Mouse (Mus musculus) heart, embryonic 14.5 days (tissue): ENCODE data around the gene Eif3f. TPM values are rescaled to one million over a fixed set of nuclear protein-coding genes. Genes with fewer than 3 reads are reported as not detected.
A peak's percentile ranks its signal among the peaks of the same experiment; 100 is the strongest.

Experiments
- ATAC-seq: fragments of 200-750 bp; cut with Nextera tagmentation; 2 replicates; pipeline ENCODE4 v1.8.0; 2017; ENCODE audit warnings: low read depth, moderate TSS enrichment; ENCODE audit not compliant: insufficient number of reproducible peaks, insufficient read depth, low FRiP score
- H3K27ac ChIP-seq, 2 experiments: fragments of 200-500 bp in 1 of 2; fragments of 300-500 bp in 1 of 2; sonication (generic) in 1 of 2; replicated peaks in 1 of 2; 2 replicates each; pipeline ENCODE4 v1.5.1; 2012 to 2014; ENCODE audit warnings: low read depth in 2 of 2, low read length in 2 of 2, control low read depth in 1 of 2, mild to moderate bottlenecking in 1 of 2, mixed read lengths in 1 of 2; ENCODE audit not compliant: control insufficient read depth in 1 of 2, insufficient read depth in 1 of 2
- H3K27me3 ChIP-seq: fragments of 300-500 bp; sonication (generic); 2 replicates; pipeline ENCODE4 v1.6.1; 2014; ENCODE audit warnings: mild to moderate bottlenecking, low read length, control low read depth; ENCODE audit not compliant: control insufficient read depth, insufficient read depth
- H3K36me3 ChIP-seq: fragments of 300-500 bp; sonication (generic); 2 replicates; pipeline ENCODE4 v1.6.1; 2014; ENCODE audit warnings: mild to moderate bottlenecking, control low read depth, low read length, mixed read lengths; ENCODE audit not compliant: control insufficient read depth, insufficient read depth
- H3K4me1 ChIP-seq, 2 experiments: fragments of 200-500 bp in 1 of 2; fragments of 300-500 bp in 1 of 2; sonication (generic) in 1 of 2; 2 replicates each; pipeline ENCODE4 v1.6.1; 2012 to 2014; ENCODE audit warnings: low read length in 2 of 2, control low read depth in 1 of 2, mixed read lengths in 1 of 2; ENCODE audit not compliant: control insufficient read depth in 2 of 2, insufficient read depth in 2 of 2
- H3K4me2 ChIP-seq: fragments of 300-500 bp; sonication (generic); 2 replicates; pipeline ENCODE4 v1.6.1; 2014; ENCODE audit warnings: mild to moderate bottlenecking, low read length
- H3K4me3 ChIP-seq, 2 experiments: fragments of 200-500 bp in 1 of 2; fragments of 300-500 bp in 1 of 2; sonication (generic) in 1 of 2; 2 replicates each; pipeline ENCODE4 v1.5.1; 2012 to 2014; ENCODE audit warnings: low read length in 2 of 2, mild to moderate bottlenecking in 2 of 2, control low read depth in 1 of 2, low read depth in 1 of 2, moderate library complexity in 1 of 2; ENCODE audit not compliant: control insufficient read depth in 1 of 2, insufficient read depth in 1 of 2
- H3K9ac ChIP-seq: fragments of 300-500 bp; sonication (generic); 2 replicates; pipeline ENCODE4 v1.6.1; 2014; ENCODE audit warnings: mild to moderate bottlenecking, low read length
- H3K9me3 ChIP-seq: fragments of 300-500 bp; sonication (generic); 2 replicates; pipeline ENCODE4 v1.6.1; 2016; ENCODE audit warnings: low read length, control low read depth; ENCODE audit not compliant: control insufficient read depth
- WGBS: fragments of 180-500 bp; shearing (Covaris S2); extraction: QIAGEN DNeasy Blood & Tissue Kit; methylation state at CpG from one replicate; pipeline ENCODE4 v1.1.7; 2014; 5-methylcytosine and 5-hydroxymethylcytosine counted together
- polyA plus RNA-seq: library from polyadenylated mRNA; unstranded; fragments of >200 nt; fragmentation: Nextera tagmentation; extraction: Ambion mirVana; gene quantifications from 2 replicates; pipeline ENCODE4 v1.2.1, GENCODE M21; 2014

Eif3f gene
- polyA plus RNA-seq, result 65.9 and 68.4 TPM in 2 replicates

DNA sequence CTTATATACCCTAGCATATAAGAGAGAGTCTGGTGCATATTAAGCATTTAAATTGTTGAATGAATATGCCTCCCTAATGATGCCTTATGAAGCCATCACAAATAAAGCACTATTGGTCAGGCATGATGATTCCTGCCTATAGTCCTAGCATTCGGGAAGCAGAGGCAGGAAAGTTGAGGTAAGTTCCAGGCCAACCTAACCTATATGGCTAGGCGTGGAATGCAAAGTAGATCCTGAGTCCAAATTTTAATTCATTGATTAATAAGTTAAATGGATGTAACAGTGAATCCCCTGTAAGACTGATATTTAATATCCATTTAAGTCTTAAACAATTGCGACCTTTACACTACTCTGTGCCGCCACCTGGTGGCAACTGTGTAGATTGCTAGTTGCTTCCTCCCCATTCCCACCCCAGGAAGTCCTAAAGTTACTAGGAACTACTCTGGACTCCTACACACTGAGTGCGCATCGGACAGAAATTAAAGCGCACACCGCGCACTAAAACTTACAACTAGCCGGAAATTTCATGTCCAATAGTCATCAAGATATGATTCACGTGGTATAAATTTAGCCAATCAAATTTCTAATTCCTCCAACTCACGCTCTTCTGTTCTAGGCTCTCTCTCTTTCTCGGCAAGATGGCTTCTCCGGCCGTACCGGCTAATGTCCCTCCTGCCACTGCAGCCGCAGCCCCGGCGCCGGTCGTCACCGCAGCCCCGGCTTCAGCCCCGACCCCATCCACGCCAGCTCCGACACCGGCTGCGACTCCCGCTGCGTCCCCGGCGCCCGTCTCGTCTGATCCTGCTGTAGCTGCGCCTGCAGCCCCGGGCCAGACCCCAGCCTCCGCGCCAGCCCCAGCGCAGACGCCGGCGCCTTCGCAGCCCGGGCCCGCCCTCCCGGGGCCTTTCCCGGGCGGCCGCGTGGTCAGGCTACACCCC is at the start of gene Eif3f:
Gene Eif3f, plus strand, starts transcription at position 624 of the 938 bp plus-strand sequence.
- 2% methylated on average over 47 of the region's 50 CpGs for WGBS
- Histone ChIP-seq H3K4me1 (peaks cover 6 to 11% of the 10 kb centered on the region in 2 experiments), H3K9me3 (no peaks in the 10 kb centered on the region), H3K36me3 (peaks cover 28% of the 10 kb centered on the region), H3K4me3 (peak within 1 kb of the TSS; percentile 97 to 99), H3K4me2 (peak within 1 kb of the TSS; percentile 88), H3K9ac (peak within 1 kb of the TSS; percentile 96), H3K27ac (peak within 1 kb of the TSS; percentile 75 to 76; a peak in 3 of 4 replicates), H3K27me3 (no peaks in the 10 kb centered on the region)
- peak; percentile 95 for ATAC-seq

- no peak within 1 kb of the TSS for H3K27ac ChIP-seq
- no peak for ATAC-seq
- 61% methylated on average over 4 of the region's 4 CpGs for WGBS
Observed at GRCm38 (mm10) chr7:108884906-108885305, 49.3 kb upstream of the Eif3f start, which contains the start of gene Olfr518. Olfr518 (minus strand) TSS chr7:108885006.

DNA sequence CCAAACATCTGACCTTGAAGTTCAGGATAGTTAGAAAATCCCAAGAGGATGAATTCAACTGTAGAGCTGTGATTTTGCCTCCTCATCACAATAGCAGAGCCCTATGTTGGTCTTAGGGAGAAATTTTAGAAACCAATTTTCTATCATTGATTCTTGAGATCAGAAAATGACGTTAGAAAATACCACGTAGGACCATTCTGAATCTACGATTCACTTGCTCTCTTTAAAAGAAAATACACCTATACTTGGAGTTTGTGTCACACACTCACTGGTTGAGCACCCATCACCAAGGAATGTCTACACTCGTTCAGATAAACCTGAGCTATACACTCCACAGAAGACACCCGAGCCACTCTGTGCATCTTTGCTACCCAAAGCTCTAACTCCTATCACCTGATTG is 39.9 kb upstream of the Eif3f start, which contains the start of gene Olfr519:
Gene Olfr519, minus strand, starts transcription at position 101 of the 400 bp plus-strand sequence.
- no peak within 1 kb of the TSS for H3K9ac ChIP-seq
- no peak for ATAC-seq
- 76% methylated on average over 5 of the region's 5 CpGs for WGBS
- no peaks in the 10 kb centered on the region for H3K27me3 ChIP-seq
- no peaks in the 10 kb centered on the region for H3K4me1 ChIP-seq
- no peak within 1 kb of the TSS for H3K27ac ChIP-seq
- H3K4me3 ChIP-seq, result no peak within 1 kb of the TSS
- no peaks in the 10 kb centered on the region for H3K9me3 ChIP-seq
- no peaks in the 10 kb centered on the region for H3K36me3 ChIP-seq
- H3K4me2 ChIP-seq, result no peak within 1 kb of the TSS

More at GRCm38 (mm10) chr7:108884906-108885305, 49.3 kb upstream of the Eif3f start, which contains the start of gene Olfr518:
- Histone ChIP-seq H3K4me2 (no peak within 1 kb of the TSS), H3K36me3 (no peaks in the 10 kb centered on the region), H3K4me3 (no peak within 1 kb of the TSS), H3K9me3 (no peaks in the 10 kb centered on the region), H3K9ac (no peak within 1 kb of the TSS), H3K27me3 (no peaks in the 10 kb centered on the region), H3K4me1 (no peaks in the 10 kb centered on the region)

DNA sequence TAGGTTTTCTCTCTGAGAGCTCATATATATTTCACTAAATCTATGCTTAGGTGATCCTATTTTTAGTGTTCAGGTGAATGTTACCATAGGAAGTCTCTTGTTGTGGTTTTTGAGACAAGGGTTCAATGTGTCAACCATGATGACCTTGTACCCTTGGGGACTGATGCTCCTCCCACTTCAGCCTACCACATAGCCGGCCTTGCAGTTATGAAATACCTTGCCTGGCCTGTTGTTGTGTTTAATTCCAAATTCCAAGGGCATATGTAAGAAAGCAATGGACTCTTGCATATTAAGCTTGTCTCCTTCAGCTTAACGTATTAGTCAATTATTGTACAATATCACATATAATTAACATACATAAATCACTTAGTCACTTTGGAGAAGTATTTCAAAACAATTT is 30.2 kb upstream of the Eif3f start:
- no peak for ATAC-seq
- WGBS, result 71% methylated on average over 2 of the region's 2 CpGs

GRCm38 (mm10) chr7:108927043-108927442 is 7.2 kb upstream of the Eif3f start:
- Histone ChIP-seq H3K27me3 (no peaks in the 10 kb centered on the region), H3K9ac (no peak overlapping the region), H3K4me2 (no peak overlapping the region), H3K9me3 (no peaks in the 10 kb centered on the region), H3K27ac (no peak overlapping the region), H3K4me3 (no peak overlapping the region), H3K4me1 (no peaks in the 10 kb centered on the region), H3K36me3 (peaks cover 10% of the 10 kb centered on the region)
- WGBS, result 66% methylated on average over 4 of the region's 4 CpGs
- ATAC-seq, result no peak

More for the DNA sequence above, 30.2 kb upstream of the Eif3f start:
- H3K9ac ChIP-seq, result no peak overlapping the region
- H3K36me3 ChIP-seq, result no peaks in the 10 kb centered on the region
- H3K27ac ChIP-seq, result no peak overlapping the region
- no peak overlapping the region for H3K4me3 ChIP-seq
- H3K4me1 ChIP-seq, result no peaks in the 10 kb centered on the region
- H3K4me2 ChIP-seq, result no peak overlapping the region
- H3K9me3 ChIP-seq, result no peaks in the 10 kb centered on the region
- H3K27me3 ChIP-seq, result no peaks in the 10 kb centered on the region

GRCm38 (mm10) chr7:108928280-108929188 is 5.7 kb upstream of the Eif3f start:
- Histone ChIP-seq H3K27ac (peak overlapping the region; percentile 12 to 24; a peak in 1 of 4 replicates), H3K9me3 (no peaks in the 10 kb centered on the region), H3K4me3 (peak overlapping the region in 1 of 2 experiments; percentile 36; a peak in 1 of 4 replicates), H3K4me2 (peak overlapping the region; percentile 54), H3K9ac (peak overlapping the region; percentile 57; the same call in 1 of the 2 replicates), H3K27me3 (no peaks in the 10 kb centered on the region), H3K4me1 (no peaks in the 10 kb centered on the region), H3K36me3 (peaks cover 10% of the 10 kb centered on the region)
- 64% methylated on average over 11 of the region's 11 CpGs for WGBS
- no peak for ATAC-seq
